Mouse (Mus musculus): ENCODE results near the gene Gm43302. TPM values are rescaled to one million over a fixed set of nuclear protein-coding genes. Genes with fewer than 3 reads are reported as not detected.
"Not testable (repeated sequence)": the region's sequence is repeated elsewhere in the genome, so short reads cannot be mapped to it uniquely, and the experiment has no call there.

The Gm43302 gene
- polyA plus RNA-seq, 1 experiment from 2014 or later, result 0.06 TPM

DNA sequence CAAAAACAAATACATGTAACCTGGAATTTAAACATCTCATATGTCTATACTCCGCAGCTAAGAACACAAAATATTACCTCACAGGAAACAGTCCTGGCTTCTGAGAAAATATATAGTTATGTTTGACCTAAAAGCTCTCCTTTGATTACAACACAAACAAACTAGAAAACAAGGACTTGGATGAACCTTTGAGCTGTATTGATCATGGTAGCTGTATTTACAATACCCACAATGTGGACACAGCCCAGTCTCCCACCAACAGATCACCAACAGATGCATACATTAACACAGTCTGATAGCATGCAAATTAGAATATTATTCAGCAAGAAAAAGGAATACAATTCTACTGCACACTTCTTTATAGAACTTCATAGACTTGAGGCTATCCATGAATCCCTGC lies 55.1 kb downstream of the Gm43302 start:
- WGBS, result 94% methylated on average over 1 of the region's 1 CpGs
- H3K27ac ChIP-seq (ENCODE audit: low read length); ATAC-seq; H3K9me3 ChIP-seq (replicated peaks; ENCODE audit: control insufficient read depth, low read length, poor library complexity, severe bottlenecking); H3K4me2 ChIP-seq (ENCODE audit: low read length); H3K4me3 ChIP-seq (ENCODE audit: low read depth, low read length); H3K27me3 ChIP-seq (ENCODE audit: control insufficient read depth, insufficient read depth, low read depth, low read length); H3K4me1 ChIP-seq (ENCODE audit: control insufficient read depth, insufficient read depth, low read length); H3K9ac ChIP-seq (ENCODE audit: low read depth, low read length); H3K36me3 ChIP-seq (ENCODE audit: control insufficient read depth, insufficient read depth, low read length): not testable (repeated sequence)

DNA sequence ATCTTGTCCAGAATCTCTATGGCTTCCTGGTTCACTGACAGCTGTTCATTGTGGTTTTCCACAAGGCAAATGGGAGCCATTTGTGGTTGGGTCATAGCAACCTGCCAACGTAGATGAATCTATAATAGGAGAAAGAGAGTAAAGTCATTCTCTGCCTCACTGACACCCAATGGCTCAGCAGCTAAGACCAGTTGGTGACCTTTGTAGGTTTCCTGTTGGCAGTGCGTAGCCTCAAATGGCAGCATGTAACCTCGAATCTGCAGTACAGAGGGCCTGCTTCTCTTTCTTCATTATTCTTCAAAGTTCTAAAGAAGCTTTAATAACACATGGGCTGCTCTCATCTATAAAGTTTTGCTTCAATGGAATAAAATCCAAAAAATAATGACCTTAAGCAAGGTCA lies 57.5 kb downstream of the Gm43302 start:
- H3K4me1 ChIP-seq (ENCODE audit: control insufficient read depth, insufficient read depth, low read length); ATAC-seq; H3K36me3 ChIP-seq (ENCODE audit: control insufficient read depth, insufficient read depth, low read length); H3K27me3 ChIP-seq (ENCODE audit: control insufficient read depth, insufficient read depth, low read depth, low read length); H3K9ac ChIP-seq (ENCODE audit: low read depth, low read length); H3K27ac ChIP-seq (ENCODE audit: low read length); H3K9me3 ChIP-seq (replicated peaks; ENCODE audit: control insufficient read depth, low read length, poor library complexity, severe bottlenecking); H3K4me2 ChIP-seq (ENCODE audit: low read length); H3K4me3 ChIP-seq (ENCODE audit: low read depth, low read length): not testable (repeated sequence)
- 80% methylated on average over 2 of the region's 3 CpGs for WGBS

DNA sequence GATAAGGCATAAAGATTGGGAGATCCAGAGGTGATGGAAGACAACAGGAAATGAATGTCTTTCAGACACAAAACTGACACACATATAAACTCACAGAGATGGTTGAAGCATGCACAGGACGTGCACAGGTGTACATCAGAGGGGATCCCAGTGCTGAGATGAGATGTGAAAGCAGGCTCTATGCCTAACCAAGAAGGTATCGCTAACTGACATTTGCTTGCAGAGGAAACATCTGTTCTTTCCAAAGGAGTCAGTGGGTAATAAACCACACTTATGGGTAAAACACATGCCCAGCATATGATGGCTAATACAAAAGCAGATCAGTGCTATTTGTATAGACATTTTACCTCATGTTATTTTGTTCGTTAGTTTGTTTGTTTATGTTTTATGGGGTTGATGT lies 84.5 kb downstream of the Gm43302 start:
- not testable (repeated sequence) for ATAC-seq; H3K27me3 ChIP-seq (ENCODE audit: control insufficient read depth, insufficient read depth, low read depth, low read length); H3K9ac ChIP-seq (ENCODE audit: low read depth, low read length); H3K4me3 ChIP-seq (ENCODE audit: low read depth, low read length); H3K27ac ChIP-seq (ENCODE audit: low read length); H3K4me1 ChIP-seq (ENCODE audit: control insufficient read depth, insufficient read depth, low read length); H3K36me3 ChIP-seq (ENCODE audit: control insufficient read depth, insufficient read depth, low read length); H3K4me2 ChIP-seq (ENCODE audit: low read length); H3K9me3 ChIP-seq (replicated peaks; ENCODE audit: control insufficient read depth, low read length, poor library complexity, severe bottlenecking)
- WGBS, result no CpG with 5 or more reads among the region's 3 CpGs

DNA sequence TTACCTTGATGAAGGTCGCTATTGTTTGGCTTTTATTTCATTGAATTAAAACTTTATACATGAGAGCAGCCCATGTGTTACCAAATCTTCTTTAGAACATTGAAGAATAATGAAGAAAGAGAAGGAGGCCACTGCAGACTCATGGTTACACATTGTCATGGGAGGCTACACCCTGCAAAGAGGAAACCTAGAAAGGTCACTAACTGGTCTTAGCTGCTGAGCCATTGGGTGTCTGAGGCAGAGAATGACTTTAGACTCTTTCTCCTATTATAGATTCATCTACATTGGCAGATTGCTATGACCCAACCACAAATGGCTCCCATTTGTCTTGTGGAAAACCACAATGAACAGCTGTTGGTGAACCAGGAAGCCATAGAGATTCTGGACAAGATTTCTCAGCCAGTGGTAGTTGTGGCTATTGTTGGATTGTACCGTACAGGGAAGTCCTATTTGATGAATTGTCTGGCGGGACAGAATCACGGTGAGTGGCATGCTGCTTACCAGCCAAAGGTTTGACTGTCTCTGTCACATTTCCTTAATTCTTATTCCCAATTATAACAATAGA lies 92.6 kb downstream of the Gm43302 start:
- H3K9me3 ChIP-seq (replicated peaks; ENCODE audit: control insufficient read depth, low read length, poor library complexity, severe bottlenecking); H3K4me3 ChIP-seq (ENCODE audit: low read depth, low read length); H3K36me3 ChIP-seq (ENCODE audit: control insufficient read depth, insufficient read depth, low read length); H3K27me3 ChIP-seq (ENCODE audit: control insufficient read depth, insufficient read depth, low read depth, low read length); H3K27ac ChIP-seq (ENCODE audit: low read length); H3K4me2 ChIP-seq (ENCODE audit: low read length); H3K9ac ChIP-seq (ENCODE audit: low read depth, low read length); H3K4me1 ChIP-seq (ENCODE audit: control insufficient read depth, insufficient read depth, low read length); ATAC-seq: not testable (repeated sequence)
- 85% methylated on average over 4 of the region's 4 CpGs for WGBS

DNA sequence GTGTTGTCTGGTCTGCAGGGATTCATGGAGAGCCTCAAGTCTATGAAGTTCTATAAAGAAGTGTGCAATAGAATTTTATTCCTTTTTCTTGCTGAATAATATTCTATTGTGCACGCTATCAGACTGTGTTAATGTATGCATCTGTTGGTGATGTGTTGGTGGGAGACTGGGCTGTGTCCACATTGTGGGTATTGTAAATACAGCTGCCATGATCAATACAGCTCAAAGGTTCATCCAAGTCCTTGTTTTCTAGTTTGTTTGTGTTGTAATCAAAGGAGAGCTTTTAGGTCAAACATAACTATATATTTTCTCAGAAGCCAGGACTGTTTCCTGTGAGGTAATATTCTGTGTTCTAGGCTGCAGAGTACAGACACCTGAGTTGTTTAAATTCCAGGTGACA lies 94.3 kb downstream of the Gm43302 start:
- not testable (repeated sequence) for H3K27me3 ChIP-seq (ENCODE audit: control insufficient read depth, insufficient read depth, low read depth, low read length); H3K9ac ChIP-seq (ENCODE audit: low read depth, low read length); H3K36me3 ChIP-seq (ENCODE audit: control insufficient read depth, insufficient read depth, low read length); H3K4me3 ChIP-seq (ENCODE audit: low read depth, low read length); H3K4me2 ChIP-seq (ENCODE audit: low read length); ATAC-seq; H3K27ac ChIP-seq (ENCODE audit: low read length); H3K9me3 ChIP-seq (replicated peaks; ENCODE audit: control insufficient read depth, low read length, poor library complexity, severe bottlenecking); H3K4me1 ChIP-seq (ENCODE audit: control insufficient read depth, insufficient read depth, low read length)
- 100% methylated on average over 1 of the region's 1 CpGs for WGBS

DNA sequence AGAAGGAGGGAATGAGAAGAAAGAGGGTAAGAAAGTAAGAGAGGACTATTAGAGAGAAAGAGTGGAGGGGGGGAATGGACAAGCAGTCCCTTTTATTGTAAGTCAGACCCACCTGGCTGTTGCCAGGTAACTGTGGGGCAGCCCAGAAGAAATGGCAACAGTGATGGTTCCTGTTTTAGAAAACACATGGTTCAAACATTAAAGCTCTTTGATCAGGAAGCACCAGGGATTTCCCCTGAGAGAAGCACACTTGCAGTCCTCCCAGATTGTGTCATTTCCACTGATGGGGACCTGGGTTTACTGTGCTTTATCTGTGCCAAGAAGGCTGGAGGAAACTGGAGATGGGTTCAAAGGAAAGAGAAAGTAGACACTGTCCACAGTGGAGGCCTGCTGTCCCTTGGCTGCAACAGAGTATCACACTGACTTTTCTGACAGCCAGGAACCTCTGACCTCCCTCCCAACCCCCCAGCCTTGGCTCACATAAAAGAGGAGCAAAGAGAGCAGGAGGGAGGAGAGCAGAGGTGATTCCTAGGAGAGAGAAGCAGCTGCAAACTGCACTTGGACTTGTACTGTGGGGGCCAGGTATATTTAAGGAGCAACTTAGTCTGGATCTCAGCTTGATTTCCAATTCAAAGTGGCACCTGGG lies 95.5 kb downstream of the Gm43302 start:
- not testable (repeated sequence) for H3K36me3 ChIP-seq (ENCODE audit: control insufficient read depth, insufficient read depth, low read length); H3K4me3 ChIP-seq (ENCODE audit: low read depth, low read length); H3K27me3 ChIP-seq (ENCODE audit: control insufficient read depth, insufficient read depth, low read depth, low read length); H3K9ac ChIP-seq (ENCODE audit: low read depth, low read length); H3K27ac ChIP-seq (ENCODE audit: low read length); H3K9me3 ChIP-seq (replicated peaks; ENCODE audit: control insufficient read depth, low read length, poor library complexity, severe bottlenecking); ATAC-seq; H3K4me2 ChIP-seq (ENCODE audit: low read length); H3K4me1 ChIP-seq (ENCODE audit: control insufficient read depth, insufficient read depth, low read length)

DNA sequence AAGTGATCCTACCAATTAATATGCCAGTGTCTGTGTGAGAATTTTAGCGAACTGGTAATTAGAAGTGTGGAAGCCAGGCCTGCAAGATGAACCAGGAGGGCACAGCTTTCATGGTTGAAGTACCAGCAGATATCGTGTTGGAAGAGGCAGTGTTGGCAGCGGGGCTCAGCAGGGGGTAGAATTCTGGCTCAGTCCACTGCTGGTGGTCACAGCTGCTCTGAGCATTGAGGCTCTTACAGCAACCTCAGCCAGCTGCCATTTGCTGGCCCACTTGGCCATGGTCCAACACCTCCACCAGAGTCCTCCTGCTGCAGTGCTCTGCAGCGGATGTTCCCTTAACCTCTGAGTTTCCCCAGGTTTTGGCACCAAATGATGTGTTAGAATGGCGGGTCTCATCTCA lies 97.2 kb downstream of the Gm43302 start:
- ATAC-seq, result not testable (repeated sequence)

DNA sequence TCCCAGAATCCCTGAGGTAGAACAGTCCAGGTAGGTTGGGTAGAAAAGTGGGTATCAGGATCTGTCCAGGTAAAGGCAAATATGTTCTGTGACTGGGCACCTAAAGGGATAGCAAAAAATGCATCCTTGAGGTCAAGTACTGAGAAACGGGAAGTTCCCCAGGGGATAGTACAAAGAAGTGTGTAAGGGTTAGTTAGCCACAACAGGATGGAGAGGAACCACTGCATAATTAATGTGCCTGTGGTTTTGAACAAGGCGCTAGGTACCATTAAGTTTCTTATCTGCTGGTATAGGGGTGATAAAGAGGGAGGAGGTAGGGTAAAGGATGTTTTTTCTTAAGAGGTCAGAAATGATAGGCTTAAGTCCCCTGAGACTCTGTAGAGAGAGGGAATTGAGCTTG lies 101.0 kb downstream of the Gm43302 start:
- H3K9ac ChIP-seq (ENCODE audit: low read depth, low read length); H3K4me2 ChIP-seq (ENCODE audit: low read length); ATAC-seq; H3K9me3 ChIP-seq (replicated peaks; ENCODE audit: control insufficient read depth, low read length, poor library complexity, severe bottlenecking); H3K4me1 ChIP-seq (ENCODE audit: control insufficient read depth, insufficient read depth, low read length); H3K27ac ChIP-seq (ENCODE audit: low read length); H3K4me3 ChIP-seq (ENCODE audit: low read depth, low read length); H3K36me3 ChIP-seq (ENCODE audit: control insufficient read depth, insufficient read depth, low read length); H3K27me3 ChIP-seq (ENCODE audit: control insufficient read depth, insufficient read depth, low read depth, low read length): not testable (repeated sequence)
- 92% methylated on average over 2 of the region's 2 CpGs for WGBS

More for the DNA sequence above, 97.2 kb downstream of the Gm43302 start:
- H3K36me3 ChIP-seq (ENCODE audit: control insufficient read depth, insufficient read depth, low read length); H3K4me2 ChIP-seq (ENCODE audit: low read length); H3K27ac ChIP-seq (ENCODE audit: low read length); H3K27me3 ChIP-seq (ENCODE audit: control insufficient read depth, insufficient read depth, low read depth, low read length); H3K4me3 ChIP-seq (ENCODE audit: low read depth, low read length); H3K4me1 ChIP-seq (ENCODE audit: control insufficient read depth, insufficient read depth, low read length); H3K9me3 ChIP-seq (replicated peaks; ENCODE audit: control insufficient read depth, low read length, poor library complexity, severe bottlenecking); H3K9ac ChIP-seq (ENCODE audit: low read depth, low read length): not testable (repeated sequence)
- 87% methylated on average over 5 of the region's 5 CpGs for WGBS

DNA sequence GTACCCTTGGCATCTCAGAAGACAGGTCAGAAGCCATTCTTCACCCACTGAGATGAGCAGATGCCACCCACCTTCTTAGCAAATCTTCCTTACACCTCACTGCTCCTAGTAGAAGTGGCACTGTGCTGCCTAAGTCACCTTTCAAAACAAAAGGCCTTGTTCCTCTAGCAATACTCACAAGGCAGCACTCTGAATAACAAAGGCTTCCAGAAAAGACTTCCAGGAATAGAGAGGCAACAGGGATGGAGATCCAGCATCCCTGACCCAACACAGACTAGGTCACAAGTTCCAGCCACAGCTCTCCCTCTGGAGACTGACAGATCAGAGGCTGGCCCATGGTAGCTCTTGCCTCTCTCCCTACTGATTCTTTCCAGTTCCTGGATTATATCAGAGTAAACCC lies 112.0 kb downstream of the Gm43302 start:
- H3K27me3 ChIP-seq (ENCODE audit: control insufficient read depth, insufficient read depth, low read depth, low read length), result no peaks in the 10 kb centered on the region
- no peaks in the 10 kb centered on the region for H3K9me3 ChIP-seq (replicated peaks; ENCODE audit: control insufficient read depth, low read length, poor library complexity, severe bottlenecking)
- H3K4me1 ChIP-seq (ENCODE audit: control insufficient read depth, insufficient read depth, low read length), result no peaks in the 10 kb centered on the region
- no peak overlapping the region for H3K4me3 ChIP-seq (ENCODE audit: low read depth, low read length)
- no peaks in the 10 kb centered on the region for H3K36me3 ChIP-seq (ENCODE audit: control insufficient read depth, insufficient read depth, low read length)
- no peak overlapping the region for H3K9ac ChIP-seq (ENCODE audit: low read depth, low read length)
- H3K4me2 ChIP-seq (ENCODE audit: low read length), result no peak overlapping the region
- ATAC-seq, result no peak
- no peak overlapping the region for H3K27ac ChIP-seq (ENCODE audit: low read length)
